Mouse (Mus musculus): ENCODE data around the gene Tma7.

- TF ChIP-seq USF1 (IDR thresholded peaks at IDR 0.05; ENCODE audit: low read depth, low read length) (no peak), POLR2A (IDR thresholded peaks at IDR 0.05; ENCODE audit: control insufficient read depth in 1 of 2, insufficient read depth in 1 of 2, low read depth in 1 of 2, low read length in 2 of 2, poor library complexity in 1 of 2) (no peak), CTCF (IDR thresholded peaks at IDR 0.05 in 2 of 3, conservative IDR thresholded peaks at IDR 0.05 in 1 of 3; ENCODE audit: control insufficient read depth in 1 of 3, insufficient read depth in 1 of 3, low read depth in 2 of 3, low read length in 3 of 3, poor library complexity in 1 of 3, severe bottlenecking in 1 of 3) (no peak), GATA1 (IDR thresholded peaks at IDR 0.05; ENCODE audit: low read depth, low read length) (no peak)
Measured at GRCm38 (mm10) chr9:109096856-109097255, 14.5 kb upstream of the Tma7 start.

All from MEL (cell line).